Mouse (Mus musculus) C2C12 (cell line): ENCODE measurements around the gene Capn15. TPM values are rescaled to one million over a fixed set of nuclear protein-coding genes. Genes with fewer than 3 reads are reported as not detected.

Experiments used
- H3K27me3 ChIP-seq: one replicate; pipeline ENCODE4 v1.6.1; 2011; ENCODE audit not compliant: control insufficient read depth, insufficient read depth, insufficient read length
- H3K36me3 ChIP-seq: one replicate; pipeline ENCODE4 v1.6.1; 2011; ENCODE audit not compliant: control insufficient read depth, insufficient read depth
- H3K4me3 ChIP-seq: one replicate; pipeline ENCODE4 v1.5.1; 2011; ENCODE audit warnings: mild to moderate bottlenecking, control low read depth; ENCODE audit not compliant: poor library complexity, insufficient read depth, severe bottlenecking
- H3K79me2 ChIP-seq: one replicate; pipeline ENCODE4 v1.6.1; 2011; ENCODE audit not compliant: control insufficient read depth, insufficient read depth
- H3K79me3 ChIP-seq: one replicate; pipeline ENCODE4 v1.6.1; 2011; ENCODE audit warnings: low read depth, control low read depth
- H3ac ChIP-seq: one replicate; pipeline ENCODE3; 2011; ENCODE audit warnings: low read depth; ENCODE audit not compliant: control insufficient read depth, insufficient read length
- CEBPB ChIP-seq: IDR thresholded peaks from one replicate; pipeline ENCODE4 v1.6.1; 2011; ENCODE audit warnings: low read depth, mild to moderate bottlenecking, control low read depth, moderate library complexity
- CTCF ChIP-seq: IDR thresholded peaks from one replicate; pipeline ENCODE4 v1.5.1; 2011; ENCODE audit not compliant: control insufficient read depth, insufficient read depth, insufficient read length
- FOSL1 ChIP-seq: IDR thresholded peaks from one replicate; pipeline ENCODE4 v1.8.0; 2011; ENCODE audit warnings: mild to moderate bottlenecking, low read length; ENCODE audit not compliant: poor library complexity, insufficient read depth, severe bottlenecking
- MAX ChIP-seq: IDR thresholded peaks from one replicate; pipeline ENCODE4 v1.6.1; 2011; ENCODE audit warnings: mild to moderate bottlenecking, control low read depth
- MYOD1 ChIP-seq: IDR thresholded peaks from one replicate; pipeline ENCODE4 v1.6.1; 2011; ENCODE audit warnings: low read depth; ENCODE audit not compliant: control insufficient read depth, insufficient read length
- MYOG ChIP-seq: IDR thresholded peaks from one replicate; pipeline ENCODE4 v1.6.1; 2011; ENCODE audit not compliant: control insufficient read depth, insufficient read length; ENCODE audit errors: extremely low read depth
- USF1 ChIP-seq: IDR thresholded peaks from one replicate; pipeline ENCODE4 v1.6.1; 2011; ENCODE audit warnings: low read depth, mild to moderate bottlenecking, control low read depth, moderate library complexity
- polyA plus RNA-seq: library from polyadenylated mRNA; unstranded; fragments of >200 nt; fragmentation: generic; extraction: Trizol; gene quantifications from one replicate; pipeline ENCODE4 v1.2.1, GENCODE M21; 2012; ENCODE audit warnings: missing spikeins

The Capn15 gene
- polyA plus RNA-seq, 1 experiment, result 10.6 TPM

- Histone ChIP-seq H3K79me3 (no peaks in the 10 kb centered on the region), H3K27me3 (peaks cover 10% of the 10 kb centered on the region), H3K79me2 (no peaks in the 10 kb centered on the region), H3K4me3 (no peak overlapping the region), H3ac (no peak overlapping the region), H3K36me3 (no peaks in the 10 kb centered on the region)
- no peak for TF ChIP-seq MYOD1
- no peak for TF ChIP-seq USF1
- TF ChIP-seq MYOG, result no peak
- TF ChIP-seq CEBPB, result no peak
- no peak for TF ChIP-seq CTCF
- no peak for TF ChIP-seq FOSL1
- no peak for TF ChIP-seq MAX
These were observed 28.0 kb downstream of the Capn15 start for GRCm38 (mm10) chr17:25957586-25958051.

- Histone ChIP-seq H3K79me2 (no peaks in the 10 kb centered on the region), H3K27me3 (peaks cover 20% of the 10 kb centered on the region), H3K36me3 (no peaks in the 10 kb centered on the region), H3K4me3 (no peak overlapping the region), H3K79me3 (no peaks in the 10 kb centered on the region), H3ac (no peak overlapping the region)
- TF ChIP-seq MYOD1, result no peak
- no peak for TF ChIP-seq USF1
- TF ChIP-seq MAX, result no peak
- no peak for TF ChIP-seq CEBPB
These were observed 29.0 kb downstream of the Capn15 start for GRCm38 (mm10) chr17:25956631-25957030.

GRCm38 (mm10) chr17:25956201-25956600 lies 29.4 kb downstream of the Capn15 start:
- no peak overlapping the region for H3ac ChIP-seq
- peaks cover 24% of the 10 kb centered on the region for H3K27me3 ChIP-seq
- no peaks in the 10 kb centered on the region for H3K79me2 ChIP-seq
- H3K4me3 ChIP-seq, result no peak overlapping the region
- TF ChIP-seq FOSL1 (no peak), CTCF (no peak), MAX (no peak), MYOG (no peak), USF1 (no peak), CEBPB (no peak)
- no peaks in the 10 kb centered on the region for H3K36me3 ChIP-seq
- H3K79me3 ChIP-seq, result no peaks in the 10 kb centered on the region

GRCm38 (mm10) chr17:25955736-25956135 lies 29.9 kb downstream of the Capn15 start:
- no peak overlapping the region for H3K4me3 ChIP-seq
- no peaks in the 10 kb centered on the region for H3K79me2 ChIP-seq
- no peaks in the 10 kb centered on the region for H3K79me3 ChIP-seq
- H3ac ChIP-seq, result no peak overlapping the region
- TF ChIP-seq MYOD1, result no peak
- H3K27me3 ChIP-seq, result peaks cover 29% of the 10 kb centered on the region
- H3K36me3 ChIP-seq, result no peaks in the 10 kb centered on the region

GRCm38 (mm10) chr17:25954671-25955070 lies 30.9 kb downstream of the Capn15 start:
- Histone ChIP-seq H3ac (no peak overlapping the region), H3K79me2 (no peaks in the 10 kb centered on the region), H3K36me3 (no peaks in the 10 kb centered on the region), H3K4me3 (no peak overlapping the region), H3K27me3 (peaks cover 38% of the 10 kb centered on the region), H3K79me3 (no peaks in the 10 kb centered on the region)
- no peak for TF ChIP-seq FOSL1

- no peaks in the 10 kb centered on the region for H3K36me3 ChIP-seq
- no peaks in the 10 kb centered on the region for H3K79me2 ChIP-seq
- H3K4me3 ChIP-seq, result no peak overlapping the region
- no peaks in the 10 kb centered on the region for H3K79me3 ChIP-seq
- TF ChIP-seq USF1 (no peak), MYOD1 (no peak), CEBPB (no peak), MYOG (no peak)
- H3ac ChIP-seq, result no peak overlapping the region
- H3K27me3 ChIP-seq, result peaks cover 38% of the 10 kb centered on the region
These were observed 32.4 kb downstream of the Capn15 start for GRCm38 (mm10) chr17:25953161-25953560.

GRCm38 (mm10) chr17:25951803-25952623 lies 33.6 kb downstream of the Capn15 start, which contains the start of gene A930017K11Rik:
Gene A930017K11Rik, minus strand, starts transcription at chr17:25952565.
- no peak for TF ChIP-seq CTCF
- no peaks in the 10 kb centered on the region for H3K79me3 ChIP-seq
- no peaks in the 10 kb centered on the region for H3K79me2 ChIP-seq
- no peaks in the 10 kb centered on the region for H3K36me3 ChIP-seq
- peak within 1 kb of the TSS; percentile 30 for H3ac ChIP-seq
- peaks cover 38% of the 10 kb centered on the region for H3K27me3 ChIP-seq
- no peak within 1 kb of the TSS for H3K4me3 ChIP-seq
